Mouse (Mus musculus): ENCODE results near the gene Oscp1.

Oscp1 gene

GRCm38 (mm10) chr4:126110374-126111152, 52.2 kb downstream of the Oscp1 start:
- no peak for DNase-seq (ENCODE audit: low read depth, low spot score)

GRCm38 (mm10) chr4:126111153-126111549, 52.8 kb downstream of the Oscp1 start:
- no peak for DNase-seq (ENCODE audit: low read depth, low spot score)

GRCm38 (mm10) chr4:126113243-126113642, 54.9 kb downstream of the Oscp1 start:
- no peak for DNase-seq (ENCODE audit: low read depth, low spot score)

- no peak for DNase-seq (ENCODE audit: low read depth, low spot score)
Measured at GRCm38 (mm10) chr4:126113943-126114342, 55.6 kb downstream of the Oscp1 start.

- DNase-seq (ENCODE audit: low read depth, low spot score): no peak
Measured at GRCm38 (mm10) chr4:126115411-126115810, 57.0 kb downstream of the Oscp1 start.

- no peak for DNase-seq (ENCODE audit: low read depth, low spot score)
Measured at GRCm38 (mm10) chr4:126115871-126116521, 57.6 kb downstream of the Oscp1 start.

- DNase-seq (ENCODE audit: low read depth, low spot score): no peak
Measured at GRCm38 (mm10) chr4:126117116-126117515, 58.8 kb downstream of the Oscp1 start.

- no peak for DNase-seq (ENCODE audit: low read depth, low spot score)
Measured at GRCm38 (mm10) chr4:126118651-126119050, 60.3 kb downstream of the Oscp1 start.

- DNase-seq (ENCODE audit: low read depth, low spot score): no peak
Measured at GRCm38 (mm10) chr4:126119051-126119450, 60.7 kb downstream of the Oscp1 start.

GRCm38 (mm10) chr4:126120052-126120451, 61.7 kb downstream of the Oscp1 start:
- no peak for DNase-seq (ENCODE audit: low read depth, low spot score)

GRCm38 (mm10) chr4:126120506-126120905, 62.1 kb downstream of the Oscp1 start:
- no peak for DNase-seq (ENCODE audit: low read depth, low spot score)

- DNase-seq (ENCODE audit: low read depth, low spot score): no peak
Measured at GRCm38 (mm10) chr4:126123309-126124040, 65.1 kb downstream of the Oscp1 start.

GRCm38 (mm10) chr4:126130502-126130901, 72.1 kb downstream of the Oscp1 start:
- DNase-seq (ENCODE audit: low read depth, low spot score): no peak

GRCm38 (mm10) chr4:126131290-126132121, 73.1 kb downstream of the Oscp1 start:
- no peak for DNase-seq (ENCODE audit: low read depth, low spot score)

- no peak for DNase-seq (ENCODE audit: low read depth, low spot score)
Measured at GRCm38 (mm10) chr4:126132636-126133264, 74.4 kb downstream of the Oscp1 start.

GRCm38 (mm10) chr4:126134236-126134635, 75.9 kb downstream of the Oscp1 start:
- no peak for DNase-seq (ENCODE audit: low read depth, low spot score)

- DNase-seq (ENCODE audit: low read depth, low spot score): no peak
Measured at GRCm38 (mm10) chr4:126134639-126135038, 76.3 kb downstream of the Oscp1 start.

- DNase-seq (ENCODE audit: low read depth, low spot score): no peak
Measured at GRCm38 (mm10) chr4:126137773-126138172, 79.4 kb downstream of the Oscp1 start.

- no peak for DNase-seq (ENCODE audit: low read depth, low spot score)
Measured at GRCm38 (mm10) chr4:126141021-126141420, 82.7 kb downstream of the Oscp1 start.
